Mouse (Mus musculus): ENCODE results near the gene Vav1.

DNA sequence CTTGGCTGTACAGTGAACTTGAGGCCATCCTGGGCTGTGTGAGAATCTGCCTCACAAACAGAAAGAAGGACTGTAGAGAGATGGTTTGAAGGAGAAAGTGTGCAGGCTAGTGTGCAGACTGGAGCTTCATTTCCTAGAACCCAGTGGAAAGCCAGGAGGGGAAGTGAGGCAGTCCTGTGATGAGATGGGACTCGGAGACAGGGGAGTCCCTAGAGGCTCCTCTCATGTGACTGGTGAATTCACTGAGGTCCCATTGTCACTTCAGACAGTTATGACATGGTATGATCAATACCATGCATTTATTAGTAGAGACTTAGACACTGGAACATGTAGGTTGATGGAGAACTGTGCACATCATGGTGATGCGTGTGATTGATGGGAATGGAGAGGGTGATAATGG, 13.4 kb downstream of the Vav1 start:
- TF ChIP-seq CTCF (IDR thresholded peaks at IDR 0.05) (no peak), POLR2A (IDR thresholded peaks at IDR 0.05; ENCODE audit: insufficient read depth, low read depth, low read length) (no peak)

Measured in heart, adult 2 months (tissue).